Mouse (Mus musculus) splenic B cell, adult 2 months (primary cell): ENCODE data around the gene St6galnac5.
A peak's percentile ranks its signal among the peaks of the same experiment; 100 is the strongest.

Experiments used
- DNase-seq: peaks from one replicate; pipeline ENCODE4 v3.0.0-alpha.2; 2011; ENCODE audit warnings: low read depth, low spot score
- H3K27me3 ChIP-seq: 2 replicates; pipeline ENCODE4 v1.6.1; 2012; ENCODE audit warnings: mild to moderate bottlenecking, low read length, moderate library complexity, mixed read lengths; ENCODE audit not compliant: control insufficient read depth, poor library complexity, insufficient read depth, severe bottlenecking
- H3K36me3 ChIP-seq: 2 replicates; pipeline ENCODE4 v1.6.1; 2012; ENCODE audit warnings: mild to moderate bottlenecking, low read length, moderate library complexity, mixed read lengths; ENCODE audit not compliant: control insufficient read depth, poor library complexity, insufficient read depth, severe bottlenecking

Gene St6galnac5

GRCm38 (mm10) chr3:152880121-152880835, 101.8 kb downstream of the St6galnac5 start:
- no peaks in the 10 kb centered on the region for H3K36me3 ChIP-seq
- H3K27me3 ChIP-seq, result no peaks in the 10 kb centered on the region
- no peak for DNase-seq

- DNase-seq, result no peak
- no peaks in the 10 kb centered on the region for H3K36me3 ChIP-seq
- H3K27me3 ChIP-seq, result no peaks in the 10 kb centered on the region
Measured at GRCm38 (mm10) chr3:152875723-152876290, 106.2 kb downstream of the St6galnac5 start.

- H3K36me3 ChIP-seq, result no peaks in the 10 kb centered on the region
- DNase-seq, result no peak
- H3K27me3 ChIP-seq, result no peaks in the 10 kb centered on the region
Measured at GRCm38 (mm10) chr3:152874431-152875355, 107.4 kb downstream of the St6galnac5 start.

GRCm38 (mm10) chr3:152872596-152872995, 109.5 kb downstream of the St6galnac5 start:
- no peaks in the 10 kb centered on the region for H3K36me3 ChIP-seq
- no peaks in the 10 kb centered on the region for H3K27me3 ChIP-seq
- no peak for DNase-seq

- H3K36me3 ChIP-seq, result no peaks in the 10 kb centered on the region
- H3K27me3 ChIP-seq, result no peaks in the 10 kb centered on the region
- DNase-seq, result no peak
Measured at GRCm38 (mm10) chr3:152872054-152872453, 110.0 kb downstream of the St6galnac5 start.

- Histone ChIP-seq H3K36me3 (no peaks in the 10 kb centered on the region), H3K27me3 (no peaks in the 10 kb centered on the region)
- DNase-seq, result no peak
Measured at GRCm38 (mm10) chr3:152867654-152868525, 114.2 kb downstream of the St6galnac5 start.

- Histone ChIP-seq H3K36me3 (no peaks in the 10 kb centered on the region), H3K27me3 (no peaks in the 10 kb centered on the region)
- no peak for DNase-seq
Measured at GRCm38 (mm10) chr3:152866035-152866965, 115.7 kb downstream of the St6galnac5 start.

GRCm38 (mm10) chr3:152861978-152862377, 120.1 kb downstream of the St6galnac5 start:
- no peak for DNase-seq
- H3K36me3 ChIP-seq, result no peaks in the 10 kb centered on the region
- H3K27me3 ChIP-seq, result no peaks in the 10 kb centered on the region

GRCm38 (mm10) chr3:152861450-152861849, 120.6 kb downstream of the St6galnac5 start:
- Histone ChIP-seq H3K36me3 (no peaks in the 10 kb centered on the region), H3K27me3 (no peaks in the 10 kb centered on the region)
- DNase-seq, result no peak

- Histone ChIP-seq H3K36me3 (no peaks in the 10 kb centered on the region), H3K27me3 (no peaks in the 10 kb centered on the region)
- DNase-seq, result peak; percentile 42
Measured at GRCm38 (mm10) chr3:152856095-152856494, 126.0 kb downstream of the St6galnac5 start.

GRCm38 (mm10) chr3:152855006-152855614, 126.9 kb downstream of the St6galnac5 start:
- H3K36me3 ChIP-seq, result no peaks in the 10 kb centered on the region
- no peak for DNase-seq

GRCm38 (mm10) chr3:152843925-152844324, 138.1 kb downstream of the St6galnac5 start:
- Histone ChIP-seq H3K36me3 (no peaks in the 10 kb centered on the region), H3K27me3 (no peaks in the 10 kb centered on the region)
- no peak for DNase-seq

More at GRCm38 (mm10) chr3:152855006-152855614, 126.9 kb downstream of the St6galnac5 start:
- no peaks in the 10 kb centered on the region for H3K27me3 ChIP-seq

GRCm38 (mm10) chr3:152842648-152843047, 139.4 kb downstream of the St6galnac5 start:
- no peaks in the 10 kb centered on the region for H3K36me3 ChIP-seq
- no peaks in the 10 kb centered on the region for H3K27me3 ChIP-seq
- DNase-seq, result no peak
